In the genomic region with DNA sequence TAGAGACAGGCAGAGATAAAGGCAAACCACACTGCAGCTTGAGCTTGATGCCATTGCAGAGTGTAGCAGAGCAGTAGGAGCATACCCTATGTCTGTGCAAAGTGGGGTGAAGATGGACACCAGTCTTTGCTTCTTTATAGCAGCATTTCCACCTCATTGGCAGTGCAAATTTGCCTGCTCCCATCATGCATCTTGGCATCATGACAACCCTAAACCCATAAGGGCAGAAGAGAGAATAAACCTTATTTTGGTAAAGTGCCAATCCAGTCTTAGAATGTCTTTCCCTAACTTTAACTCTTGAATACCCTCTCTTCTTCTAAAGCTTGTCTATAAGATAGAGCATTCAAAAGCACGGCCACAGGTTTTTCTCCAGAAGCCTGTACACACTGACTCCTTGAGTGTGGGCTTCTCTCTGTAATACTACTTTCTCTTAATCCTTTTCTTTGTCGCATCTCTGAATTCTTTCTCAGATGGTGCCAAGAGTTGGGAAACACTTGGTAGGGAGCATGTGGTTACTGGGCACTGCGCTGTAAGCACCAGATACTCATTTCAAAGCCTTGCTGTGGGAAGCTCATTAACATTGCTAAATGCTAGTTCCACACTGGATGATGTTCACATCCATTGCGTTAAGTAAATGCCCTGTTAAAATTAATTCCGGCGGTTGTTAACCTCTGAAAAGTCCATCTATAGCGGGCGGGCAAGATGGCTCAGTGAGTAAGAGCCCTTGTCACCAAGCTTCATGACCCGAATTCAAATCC, we compare ENCODE assay signal across 21 mouse cellular contexts. TPM values are rescaled to one million over a fixed set of nuclear protein-coding genes. Genes with fewer than 3 reads are reported as not detected.
DNase-seq lines count a peak whose midpoint lies in the region; ATAC-seq and TF ChIP-seq lines count a peak whose summit lies in the region.
"Had no signal": no experiment of that assay in that cellular context is flagged by ENCODE, and none has a peak within 500 bp of the region (broad histone marks: within the 10 kb centered on the region; RNA-seq: fewer than 3 reads in every experiment).

No protein-coding gene starts in this region.

- ATAC-seq in limb, embryonic 14.5 days (ENCODE audit: low FRiP score, low read depth): no peak
- ATAC-seq: hindbrain, embryonic 16.5 days; midbrain, embryonic 13.5 days had no signal

- no peaks in the 10 kb centered on the region for H3K9me3 ChIP-seq in limb, embryonic 14.5 days (ENCODE audit: control insufficient read depth, low read length)
- no peaks in the 10 kb centered on the region for H3K9me3 ChIP-seq in limb, embryonic 10.5 days (replicated peaks)
- H3K9me3 ChIP-seq: liver, embryonic 15.5 days; midbrain, embryonic 13.5 days; neural tube, embryonic 15.5 days; stomach, embryonic 15.5 days had no signal

- intact Hi-C loops in heart, postnatal 10 days (cut with DNase I): loop anchor here (5.0 kb wide), 1 partner anchor 155 kb away; no protein-coding TSS in a partner anchor

- no peak overlapping the region for H3K27ac ChIP-seq in limb, embryonic 14.5 days (replicated peaks; ENCODE audit: low read depth, low read length)
- H3K27ac ChIP-seq in limb, embryonic 10.5 days: no peak overlapping the region
- H3K27ac ChIP-seq: liver, embryonic 15.5 days; midbrain, embryonic 13.5 days had no signal

- no peaks in the 10 kb centered on the region for H3K36me3 ChIP-seq in limb, embryonic 14.5 days (ENCODE audit: control insufficient read depth, insufficient read depth, low read length)
- no peaks in the 10 kb centered on the region for H3K36me3 ChIP-seq in limb, embryonic 10.5 days
- H3K36me3 ChIP-seq: liver, embryonic 15.5 days; midbrain, embryonic 13.5 days; neural tube, embryonic 15.5 days; stomach, embryonic 15.5 days had no signal

- peak; percentile 48 for DNase-seq in cerebellum, adult 11-12 months
- no peak for DNase-seq in cerebellum, postnatal 4 days (ENCODE audit: low spot score in 2 of 2)
- peak; percentile 91 for DNase-seq in heart, adult 11 months
- DNase-seq in heart, postnatal 10 days: no peak
- DNase-seq in limb, embryonic 14.5 days (ENCODE audit: low spot score): no peak
- no peak for DNase-seq in limb, embryonic 10.5 days (ENCODE audit: low spot score)
- no peak for DNase-seq in urinary bladder, adult 2 months (ENCODE audit: low spot score)
- DNase-seq: adrenal gland, postnatal 10 days; gastrocnemius, postnatal 10 days; heart, postnatal 14 days; kidney, adult 18-20 months; kidney, postnatal 4 days; lung, embryonic 14.5 days; lung, postnatal 14 days; retina, postnatal 1 day; right cerebral cortex, postnatal 14 days had no signal

- TF ChIP-seq POLR2A in limb, embryonic 14.5 days (IDR thresholded peaks at IDR 0.05; ENCODE audit: borderline replicate concordance, extremely low read depth, insufficient read depth, insufficient read length): no peak

- H3K4me2 ChIP-seq in limb, embryonic 14.5 days (replicated peaks; ENCODE audit: low read depth, low read length, severe bottlenecking): peak overlapping the region; percentile 44; the same call in 1 of the 2 replicates

- H3K9ac ChIP-seq in limb, embryonic 14.5 days (ENCODE audit: low read depth, low read length, severe bottlenecking): no peak overlapping the region
- H3K9ac ChIP-seq: midbrain, embryonic 13.5 days; stomach, embryonic 15.5 days had no signal

- 87% methylated on average over 9 of the region's 9 CpGs for WGBS in limb, embryonic 14.5 days
- WGBS in limb, embryonic 10.5 days: 92% methylated on average over 9 of the region's 9 CpGs

- H3K4me3 ChIP-seq in limb, embryonic 14.5 days (replicated peaks; ENCODE audit: low read length): no peak overlapping the region
- H3K4me3 ChIP-seq in limb, embryonic 10.5 days: no peak overlapping the region

- no peaks in the 10 kb centered on the region for H3K27me3 ChIP-seq in limb, embryonic 14.5 days (ENCODE audit: control insufficient read depth, insufficient read depth, low read length)
- no peaks in the 10 kb centered on the region for H3K27me3 ChIP-seq in limb, embryonic 10.5 days (ENCODE audit: low read depth, poor library complexity, severe bottlenecking)
- H3K27me3 ChIP-seq: midbrain, embryonic 13.5 days; neural tube, embryonic 15.5 days; stomach, embryonic 15.5 days had no signal

- peaks cover 31% of the 10 kb centered on the region for H3K4me1 ChIP-seq in limb, embryonic 14.5 days (ENCODE audit: control insufficient read depth, insufficient read depth, low read length)
- peaks cover 21% of the 10 kb centered on the region for H3K4me1 ChIP-seq in limb, embryonic 10.5 days

RNA-seq across cellular contexts. Expression of a gene that starts 1.8 kb away (rescaled TPM):
- 100 to 1,000 TPM; 185 to 197 TPM for total RNA-seq in heart, postnatal 10 days (2021)
- polyA plus RNA-seq in limb, embryonic 14.5 days (2012; rRNA removed): 29.0 and 29.9 TPM in 2 replicates
- 39.5 and 39.7 TPM in 2 replicates for polyA plus RNA-seq in limb, embryonic 14.5 days (2014; fragmentation: Nextera tagmentation; extraction: Ambion mirVana)
- 14.2 and 17.3 TPM in 2 replicates for polyA plus RNA-seq in limb, embryonic 10.5 days (2016; fragmentation: Nextera tagmentation; extraction: Ambion mirVana)
- 26.7 and 71.7 TPM in 2 replicates for polyA plus RNA-seq in urinary bladder, adult 2 months (2012; rRNA removed)

Comparison
In these comparisons a context has a peak if more than half of its experiments do, and no peak if none do; other contexts are left out.
1. DNase-seq: peak in cerebellum, adult 11-12 months (single experiment) and heart, adult 11 months (single experiment); none in cerebellum, postnatal 4 days (0 of 2), heart, postnatal 10 days (0 of 2), limb, embryonic 14.5 days (single experiment), limb, embryonic 10.5 days (single experiment) and urinary bladder, adult 2 months (single experiment).